Mouse (Mus musculus): Measurements from ENCODE around the gene Irf9.

Irf9 gene

GRCm38 (mm10) chr14:55581981-55582681, 21.2 kb upstream of the Irf9 start:
- no peak for DNase-seq

GRCm38 (mm10) chr14:55584303-55584701, 19.1 kb upstream of the Irf9 start:
- DNase-seq: no peak

- peak; percentile 79 to 81 for DNase-seq
These were observed 18.4 kb upstream of the Irf9 start, which contains the start of gene Emc9 for GRCm38 (mm10) chr14:55584702-55585565. TSS of gene Emc9 (minus strand) at chr14:55585302.

- DNase-seq: no peak
These were observed 17.8 kb upstream of the Irf9 start for GRCm38 (mm10) chr14:55585566-55585960.

- no peak for DNase-seq
These were observed 17.2 kb upstream of the Irf9 start for GRCm38 (mm10) chr14:55586149-55586548.

- DNase-seq: no peak
These were observed 14.1 kb upstream of the Irf9 start for GRCm38 (mm10) chr14:55589271-55589670.

- DNase-seq: no peak
These were observed 13.5 kb upstream of the Irf9 start for GRCm38 (mm10) chr14:55589771-55590448.

- peak; percentile 86 to 89 for DNase-seq
These were observed 12.5 kb upstream of the Irf9 start, which contains the start of gene Psme2 for GRCm38 (mm10) chr14:55590748-55591330. TSS of gene Psme2 (minus strand) at chr14:55591113.

- peak; percentile 93 for DNase-seq
These were observed 12.0 kb upstream of the Irf9 start, which contains the start of gene Rnf31 for GRCm38 (mm10) chr14:55591331-55591891. TSS of gene Rnf31 (plus strand) at chr14:55591708.

GRCm38 (mm10) chr14:55592226-55592625, 11.1 kb upstream of the Irf9 start:
- DNase-seq: peak; percentile 38 to 67

GRCm38 (mm10) chr14:55596036-55596690, 7.2 kb upstream of the Irf9 start:
- DNase-seq: peak; percentile 52 to 68

GRCm38 (mm10) chr14:55598521-55599390, 4.6 kb upstream of the Irf9 start:
- DNase-seq: no peak

- DNase-seq: peak; percentile 90 to 93
These were observed 534 bp downstream of the Irf9 start for GRCm38 (mm10) chr14:55603633-55604576.

- no peak for DNase-seq
These were observed 1.5 kb downstream of the Irf9 start for GRCm38 (mm10) chr14:55604823-55605222.

GRCm38 (mm10) chr14:55605743-55606459, 2.5 kb downstream of the Irf9 start:
- DNase-seq: no peak

GRCm38 (mm10) chr14:55608339-55608738, 5.0 kb downstream of the Irf9 start:
- no peak for DNase-seq

GRCm38 (mm10) chr14:55613346-55613745, 10.0 kb downstream of the Irf9 start:
- DNase-seq: no peak

GRCm38 (mm10) chr14:55614565-55615178, 11.3 kb downstream of the Irf9 start:
- no peak for DNase-seq
